Mouse (Mus musculus) embryonic stem cell, embryonic (primary cell): ENCODE measurements at regions not wholly inside any gene's neighbourhood (a gene's known extent, or its start where the extent isn't known, plus 50 kb on each side); places are given as distances from the start of the nearest gene placed in this dataset.

ENCODE experiments used
- CTCF ChIA-PET, 4 experiments: fragments of 300-600 bp in 2 of 4; fragments of 350-600 bp in 2 of 4; sonication (Branson Sonifier 250); formaldehyde crosslinking; loops; one replicate each; lab custom pipeline; 2022; ENCODE audit warnings: inconsistent platforms in 2 of 4; lab: Charles Lee
- POLR2A ChIA-PET, 4 experiments: fragments of 300-600 bp in 2 of 4; fragments of 350-600 bp in 2 of 4; sonication (Branson Sonifier 250); formaldehyde crosslinking; loops; one replicate each; lab custom pipeline; 2022; ENCODE audit warnings: antibody characterized with exemption in 4 of 4, inconsistent platforms in 1 of 4; lab: Charles Lee

DNA sequence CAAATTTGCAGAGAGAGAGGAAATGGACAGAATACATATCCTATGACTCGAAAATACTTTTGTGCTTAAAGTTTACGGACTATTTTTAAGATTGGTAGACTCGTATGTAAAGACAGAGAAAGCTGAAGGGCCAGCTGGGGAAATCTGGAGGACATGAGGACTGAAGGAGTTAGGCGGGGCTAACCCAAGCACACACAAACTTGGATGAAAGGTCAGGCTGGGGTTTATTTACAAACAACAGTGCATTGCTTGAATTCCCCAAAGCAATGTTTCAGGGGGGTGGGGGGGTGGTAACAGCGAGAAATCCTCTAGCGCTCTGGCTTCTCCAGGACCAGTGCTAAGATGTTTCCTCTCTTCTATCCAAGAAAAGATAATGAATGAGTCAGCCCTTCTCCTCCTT lies 68.3 kb downstream of the Ptger2 start:
- ChIA-PET CTCF (no interaction called here), POLR2A (no interaction called here)

DNA sequence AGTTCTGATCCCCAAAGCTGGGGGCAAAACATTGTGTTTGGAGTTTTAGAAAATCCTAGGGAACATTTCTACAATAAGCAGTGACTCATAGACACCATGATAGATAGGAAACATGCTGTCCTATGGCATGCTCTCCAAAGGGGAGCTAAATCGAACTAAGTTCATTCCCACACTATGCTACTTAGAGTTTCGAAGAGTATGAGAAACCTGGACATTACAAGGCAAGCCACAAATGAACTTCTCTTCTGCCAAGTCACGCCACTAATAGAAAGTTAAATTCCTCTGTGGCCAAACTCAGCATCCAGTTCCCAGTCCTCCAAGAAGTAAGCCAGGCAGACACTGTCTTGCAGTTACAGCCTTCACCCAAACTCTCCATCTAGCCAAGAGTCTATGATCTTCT lies 73.7 kb downstream of the Ptger2 start:
- POLR2A ChIA-PET = no interaction called here
- CTCF ChIA-PET = no interaction called here

DNA sequence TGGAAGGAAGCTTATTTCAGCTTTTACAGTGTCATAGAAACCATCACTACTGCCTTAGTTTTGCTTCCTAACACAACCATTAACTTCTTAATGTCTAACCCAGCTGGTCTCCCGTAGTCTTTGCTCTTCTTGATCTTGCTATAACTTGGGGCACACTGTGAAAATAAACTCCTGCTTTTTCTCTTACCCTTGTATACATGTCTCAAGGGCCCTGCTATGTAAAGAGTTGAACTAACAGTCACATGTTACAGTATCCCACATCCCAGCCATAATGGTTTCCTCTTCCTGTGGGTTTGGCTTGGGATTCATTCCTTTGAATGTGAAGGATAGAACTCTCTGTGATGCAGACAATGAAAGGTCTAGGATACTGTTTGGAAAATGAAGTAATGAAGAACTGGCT lies 76.5 kb downstream of the Ptger2 start:
- POLR2A ChIA-PET = no interaction called here
- CTCF ChIA-PET = interaction anchor here in 1 of 4 experiments (0.7 kb wide), 1 partner anchor 359 kb away, joined by 3 read pairs; no protein-coding TSS in a partner anchor

DNA sequence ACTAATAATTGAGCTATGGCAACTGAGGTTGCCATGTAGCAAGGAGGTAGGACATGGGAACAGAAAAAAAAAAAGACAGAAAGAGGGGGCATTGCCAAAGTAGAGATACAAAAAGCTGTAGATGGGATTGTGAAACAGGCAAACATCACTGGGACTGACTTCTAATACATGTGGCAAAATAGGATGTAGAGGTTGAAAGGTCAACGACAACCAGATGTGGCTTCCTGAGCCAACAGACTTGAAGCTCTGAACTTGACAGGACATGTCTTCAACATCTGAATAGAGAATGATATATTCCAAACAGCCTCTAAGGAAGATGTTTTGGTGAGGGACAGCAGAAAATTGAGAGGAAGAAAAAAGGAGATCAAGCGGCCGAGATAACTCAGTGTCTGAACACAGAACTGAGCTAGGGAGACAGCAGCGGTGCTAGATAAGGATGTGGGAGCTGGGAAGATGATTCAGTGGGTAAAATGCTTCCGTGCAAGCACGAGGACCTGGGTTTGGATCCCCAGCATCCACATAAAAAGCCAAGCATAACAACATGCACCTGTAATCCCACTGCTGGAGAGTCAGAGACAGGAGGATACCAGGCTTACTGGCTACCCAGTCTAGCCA lies 81.7 kb downstream of the Ptger2 start:
- POLR2A ChIA-PET = interaction anchor here in 1 of 4 experiments (0.7 kb wide), 1 partner anchor 76 kb away, joined by 3 read pairs; no protein-coding TSS in a partner anchor
- CTCF ChIA-PET = no interaction called here

DNA sequence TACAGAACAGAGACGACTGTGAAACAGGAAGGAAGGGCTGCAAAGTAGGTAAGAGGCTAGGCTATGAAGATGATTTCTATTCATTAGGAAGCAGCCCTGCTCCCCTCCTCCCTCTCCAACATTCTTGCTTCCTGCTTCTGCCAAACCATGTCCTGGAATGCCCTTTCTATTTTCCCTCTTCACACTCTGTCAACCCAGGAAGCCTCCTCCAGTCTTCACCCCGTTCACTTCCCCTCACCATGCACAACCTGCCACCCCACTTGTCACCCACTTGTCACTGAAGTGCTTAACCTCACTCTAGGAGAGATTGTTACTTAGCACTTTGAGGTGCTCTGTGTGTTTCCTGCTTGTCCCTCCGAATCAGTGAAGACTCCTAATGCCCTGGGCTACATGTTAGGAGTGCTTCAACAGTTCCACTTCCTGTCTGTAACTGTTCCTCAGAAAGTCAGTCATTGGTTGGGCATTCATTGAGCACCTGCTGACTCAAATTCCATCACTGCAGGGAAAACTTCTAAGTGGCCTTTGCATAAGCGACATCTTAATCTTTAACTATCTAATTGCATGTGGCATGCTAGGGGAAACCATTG lies 87.0 kb downstream of the Ptger2 start:
- CTCF ChIA-PET = no interaction called here

DNA sequence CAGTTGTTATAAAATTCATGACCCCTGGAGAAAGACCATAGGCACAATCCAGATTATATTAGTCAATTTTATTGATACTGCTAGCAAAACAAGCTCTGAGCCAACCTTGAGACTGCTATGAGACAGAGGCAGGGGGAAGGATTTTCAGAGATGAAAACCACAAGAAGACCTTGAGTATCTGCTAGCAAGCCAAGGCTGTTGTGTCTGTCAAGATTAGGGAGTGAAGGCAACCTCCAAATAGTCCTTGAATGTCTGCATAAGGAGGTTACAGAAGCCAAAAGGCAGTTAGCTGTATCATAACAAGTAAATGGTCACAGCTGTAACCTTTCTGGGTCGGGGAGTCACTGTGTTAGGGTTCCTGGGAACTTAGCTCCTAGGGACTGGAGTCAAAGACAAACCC lies 89.2 kb downstream of the Ptger2 start:
- ChIA-PET CTCF (no interaction called here), POLR2A (no interaction called here)

More for the DNA sequence above, 87.0 kb downstream of the Ptger2 start:
- POLR2A ChIA-PET = no interaction called here

DNA sequence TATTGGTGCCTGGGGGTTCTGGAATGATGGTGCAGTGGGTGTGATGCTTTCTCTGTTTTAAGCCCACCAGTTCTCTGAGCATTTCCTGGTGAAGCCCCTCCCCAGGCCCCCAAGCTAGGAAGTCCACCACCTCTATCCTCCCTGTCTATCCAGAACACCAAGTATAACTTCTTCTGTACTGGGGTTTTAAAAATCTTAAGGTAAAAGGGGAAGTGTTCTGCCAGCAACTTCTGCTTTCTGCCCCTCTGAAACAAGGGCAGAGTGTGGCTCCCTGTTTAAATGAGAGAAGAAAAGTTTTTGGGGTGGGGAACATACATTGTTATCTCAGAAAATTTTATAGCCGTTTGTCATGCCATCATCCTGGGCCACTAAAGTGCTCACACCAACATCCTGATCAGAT lies 91.8 kb downstream of the Ptger2 start:
- ChIA-PET CTCF (interaction anchor here in 1 of 4 experiments (1.4 kb wide), 1 partner anchor 63 kb away, joined by 3 read pairs; no protein-coding TSS in a partner anchor), POLR2A (no interaction called here)

DNA sequence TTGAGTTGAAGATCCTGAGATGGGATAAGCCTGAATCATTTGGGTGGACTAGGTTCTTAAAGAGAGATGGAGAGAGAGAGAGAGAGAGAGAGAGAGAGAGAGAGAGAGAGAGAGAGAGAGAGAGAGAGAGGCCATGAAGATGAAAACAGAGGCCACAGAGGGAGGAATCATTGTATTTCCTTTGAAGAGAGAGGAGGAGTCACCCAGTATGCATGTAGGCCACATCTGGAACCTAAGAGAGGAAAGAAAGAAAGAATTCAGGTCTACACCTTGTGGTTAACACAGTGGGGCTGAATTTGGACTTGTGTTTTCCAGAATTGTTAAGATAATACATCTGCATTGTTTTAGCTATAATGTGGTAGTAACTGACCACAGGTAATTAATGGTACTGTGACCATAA lies 92.2 kb downstream of the Ptger2 start:
- CTCF ChIA-PET = interaction anchor here in 1 of 4 experiments (1.4 kb wide), 1 partner anchor 62 kb away, joined by 3 read pairs; no protein-coding TSS in a partner anchor
- POLR2A ChIA-PET = no interaction called here

DNA sequence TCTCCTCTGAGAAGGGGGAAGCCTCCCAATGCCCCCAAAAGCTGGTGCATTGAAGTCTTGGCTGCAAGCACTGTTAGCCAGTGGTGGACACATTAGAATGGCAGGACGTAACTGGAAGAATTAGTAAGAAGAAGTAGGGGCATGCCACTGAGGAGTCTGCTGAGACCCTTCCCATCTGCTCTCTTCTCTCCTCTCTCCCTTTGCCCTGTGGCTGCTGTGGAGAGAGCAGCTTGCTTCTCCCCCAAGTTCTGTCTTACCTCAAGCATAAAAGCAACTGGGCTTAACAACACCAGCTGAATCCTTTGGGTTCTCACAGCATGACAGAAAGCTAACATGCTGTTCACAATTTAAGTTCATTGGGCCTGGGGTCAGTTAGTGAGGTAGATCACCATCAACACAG lies 95.1 kb downstream of the Ptger2 start:
- POLR2A ChIA-PET = no interaction called here
- CTCF ChIA-PET = no interaction called here
